Mouse (Mus musculus) olfactory bulb, adult 2 months (tissue): ENCODE results near the gene Ccdc102a.

ENCODE experiments used
- CTCF ChIP-seq: fragments of 200-500 bp; IDR thresholded peaks from 2 replicates; pipeline ENCODE4 v1.5.1; 2012; ENCODE audit warnings: low read depth, mild to moderate bottlenecking, low read length, moderate library complexity; ENCODE audit not compliant: insufficient read depth
- POLR2A ChIP-seq: fragments of 200-500 bp; IDR thresholded peaks from 2 replicates; pipeline ENCODE4 v1.6.1; 2012; ENCODE audit warnings: mild to moderate bottlenecking, low read depth, low read length, moderate library complexity; ENCODE audit not compliant: insufficient read depth

DNA sequence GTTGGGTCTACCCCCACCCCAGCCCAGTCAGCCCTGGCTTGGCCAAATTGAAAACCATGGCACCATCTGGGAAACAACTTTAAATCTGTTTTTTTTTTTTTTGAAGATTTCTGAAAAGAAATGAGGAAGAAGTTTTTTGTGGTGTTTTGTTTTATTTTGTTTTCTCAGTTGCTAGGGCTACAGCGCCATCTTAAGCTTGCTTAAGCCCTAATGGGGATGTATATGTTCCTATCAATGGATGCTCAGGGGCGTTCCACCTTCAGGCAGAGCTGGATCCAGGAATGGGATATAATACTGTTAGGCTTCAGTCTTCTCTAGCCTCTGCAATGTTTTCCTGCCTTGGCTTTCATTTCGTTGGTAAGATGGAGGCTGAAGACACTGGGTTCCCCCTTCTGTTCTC, 17.3 kb upstream of the Ccdc102a start:
- TF ChIP-seq CTCF: no peak
- TF ChIP-seq POLR2A: no peak
